Mouse (Mus musculus): ENCODE measurements at regions not wholly inside any gene's neighbourhood (a gene's known extent, or its start where the extent isn't known, plus 50 kb on each side); places are given as distances from the start of the nearest gene placed in this dataset.

- DNase-seq (ENCODE audit: low spot score), result no peak
- no peaks in the 10 kb centered on the region for H3K27me3 ChIP-seq (ENCODE audit: insufficient read depth, low read length)
- H3K9me3 ChIP-seq (replicated peaks; ENCODE audit: low read length), result no peaks in the 10 kb centered on the region
- ATAC-seq (replicated peaks; ENCODE audit: low FRiP score, low read depth), result no peak
- no peaks in the 10 kb centered on the region for H3K36me3 ChIP-seq (ENCODE audit: insufficient read depth, low read length)
- no peak for TF ChIP-seq CTCF (IDR thresholded peaks at IDR 0.05; ENCODE audit: low read depth)
- no peak overlapping the region for H3K4me2 ChIP-seq (ENCODE audit: low read length)
- no peaks in the 10 kb centered on the region for H3K4me1 ChIP-seq (replicated peaks; ENCODE audit: insufficient read depth, low read length)
- no peak overlapping the region for H3K9ac ChIP-seq (ENCODE audit: low read depth, low read length)
- H3K27ac ChIP-seq, result no peak overlapping the region
- H3K4me3 ChIP-seq (replicated peaks; ENCODE audit: low read depth, low read length), result no peak overlapping the region
These were observed 520.2 kb downstream of the Nebl start for GRCm38 (mm10) chr2:17211105-17211504.

GRCm38 (mm10) chr2:17193611-17194010 lies 537.7 kb downstream of the Nebl start:
- no peak overlapping the region for H3K4me3 ChIP-seq (replicated peaks; ENCODE audit: low read depth, low read length)
- H3K9ac ChIP-seq (ENCODE audit: low read depth, low read length), result no peak overlapping the region
- H3K27ac ChIP-seq, result no peak overlapping the region
- ATAC-seq (replicated peaks; ENCODE audit: low FRiP score, low read depth) (no peak), DNase-seq (ENCODE audit: low spot score) (no peak)
- H3K4me2 ChIP-seq (ENCODE audit: low read length), result no peak overlapping the region
- H3K27me3 ChIP-seq (ENCODE audit: insufficient read depth, low read length), result no peaks in the 10 kb centered on the region
- H3K36me3 ChIP-seq (ENCODE audit: insufficient read depth, low read length), result no peaks in the 10 kb centered on the region
- H3K4me1 ChIP-seq (replicated peaks; ENCODE audit: insufficient read depth, low read length), result no peaks in the 10 kb centered on the region
- H3K9me3 ChIP-seq (replicated peaks; ENCODE audit: low read length), result no peaks in the 10 kb centered on the region
- 45% methylated on average over 3 of the region's 3 CpGs for WGBS
- no peak for TF ChIP-seq CTCF (IDR thresholded peaks at IDR 0.05; ENCODE audit: low read depth)

GRCm38 (mm10) chr2:17189169-17189568 lies 542.1 kb downstream of the Nebl start:
- Histone ChIP-seq H3K4me3 (replicated peaks; ENCODE audit: low read depth, low read length) (no peak overlapping the region), H3K27me3 (ENCODE audit: insufficient read depth, low read length) (no peaks in the 10 kb centered on the region), H3K27ac (no peak overlapping the region), H3K9me3 (replicated peaks; ENCODE audit: low read length) (no peaks in the 10 kb centered on the region), H3K9ac (ENCODE audit: low read depth, low read length) (no peak overlapping the region), H3K4me2 (ENCODE audit: low read length) (no peak overlapping the region), H3K4me1 (replicated peaks; ENCODE audit: insufficient read depth, low read length) (no peaks in the 10 kb centered on the region), H3K36me3 (ENCODE audit: insufficient read depth, low read length) (no peaks in the 10 kb centered on the region)
- DNase-seq (ENCODE audit: low spot score), result no peak
- WGBS, result 83% methylated on average over 4 of the region's 4 CpGs
- no peak for ATAC-seq (replicated peaks; ENCODE audit: low FRiP score, low read depth)
- no peak for TF ChIP-seq CTCF (IDR thresholded peaks at IDR 0.05; ENCODE audit: low read depth)

GRCm38 (mm10) chr2:17187822-17188221 lies 543.4 kb downstream of the Nebl start:
- Histone ChIP-seq H3K9ac (ENCODE audit: low read depth, low read length) (no peak overlapping the region), H3K27ac (no peak overlapping the region), H3K9me3 (replicated peaks; ENCODE audit: low read length) (no peaks in the 10 kb centered on the region), H3K4me3 (replicated peaks; ENCODE audit: low read depth, low read length) (no peak overlapping the region), H3K36me3 (ENCODE audit: insufficient read depth, low read length) (no peaks in the 10 kb centered on the region), H3K4me2 (ENCODE audit: low read length) (no peak overlapping the region), H3K4me1 (replicated peaks; ENCODE audit: insufficient read depth, low read length) (no peaks in the 10 kb centered on the region), H3K27me3 (ENCODE audit: insufficient read depth, low read length) (no peaks in the 10 kb centered on the region)
- TF ChIP-seq CTCF (IDR thresholded peaks at IDR 0.05; ENCODE audit: low read depth), result peak; percentile 54
- DNase-seq (ENCODE audit: low spot score) (peak; percentile 39), ATAC-seq (replicated peaks; ENCODE audit: low FRiP score, low read depth) (no peak)
- 63% methylated on average over 1 of the region's 1 CpGs for whole genome bisulfite sequencing

GRCm38 (mm10) chr2:17183696-17184095 lies 547.6 kb downstream of the Nebl start:
- Histone ChIP-seq H3K4me1 (replicated peaks; ENCODE audit: insufficient read depth, low read length) (no peaks in the 10 kb centered on the region), H3K4me2 (ENCODE audit: low read length) (no peak overlapping the region), H3K9ac (ENCODE audit: low read depth, low read length) (no peak overlapping the region), H3K27me3 (ENCODE audit: insufficient read depth, low read length) (no peaks in the 10 kb centered on the region), H3K9me3 (replicated peaks; ENCODE audit: low read length) (no peaks in the 10 kb centered on the region), H3K27ac (no peak overlapping the region), H3K36me3 (ENCODE audit: insufficient read depth, low read length) (no peaks in the 10 kb centered on the region), H3K4me3 (replicated peaks; ENCODE audit: low read depth, low read length) (no peak overlapping the region)
- WGBS, result 70% methylated on average over 2 of the region's 2 CpGs
- TF ChIP-seq CTCF (IDR thresholded peaks at IDR 0.05; ENCODE audit: low read depth), result no peak
- no peak for DNase-seq (ENCODE audit: low spot score)
- ATAC-seq (replicated peaks; ENCODE audit: low FRiP score, low read depth), result no peak

- H3K4me3 ChIP-seq (replicated peaks; ENCODE audit: low read depth, low read length), result no peak overlapping the region
- H3K36me3 ChIP-seq (ENCODE audit: insufficient read depth, low read length), result no peaks in the 10 kb centered on the region
- 87% methylated on average over 2 of the region's 2 CpGs for WGBS
- DNase-seq (ENCODE audit: low spot score) (no peak), ATAC-seq (replicated peaks; ENCODE audit: low FRiP score, low read depth) (no peak)
- no peak overlapping the region for H3K27ac ChIP-seq
- peak; percentile 43 for TF ChIP-seq CTCF (IDR thresholded peaks at IDR 0.05; ENCODE audit: low read depth)
- no peak overlapping the region for H3K4me2 ChIP-seq (ENCODE audit: low read length)
- no peak overlapping the region for H3K9ac ChIP-seq (ENCODE audit: low read depth, low read length)
- H3K4me1 ChIP-seq (replicated peaks; ENCODE audit: insufficient read depth, low read length), result no peaks in the 10 kb centered on the region
- no peaks in the 10 kb centered on the region for H3K27me3 ChIP-seq (ENCODE audit: insufficient read depth, low read length)
- H3K9me3 ChIP-seq (replicated peaks; ENCODE audit: low read length), result no peaks in the 10 kb centered on the region
These were observed 549.7 kb downstream of the Nebl start for GRCm38 (mm10) chr2:17181597-17181996.

GRCm38 (mm10) chr2:17168896-17169295 lies 562.4 kb downstream of the Nebl start:
- 85% methylated on average over 6 of the region's 6 CpGs for WGBS
- H3K27me3 ChIP-seq (ENCODE audit: insufficient read depth, low read length), result no peaks in the 10 kb centered on the region
- ATAC-seq (replicated peaks; ENCODE audit: low FRiP score, low read depth) (no peak), DNase-seq (ENCODE audit: low spot score) (no peak)
- no peak overlapping the region for H3K4me3 ChIP-seq (replicated peaks; ENCODE audit: low read depth, low read length)
- H3K9ac ChIP-seq (ENCODE audit: low read depth, low read length), result no peak overlapping the region
- H3K4me2 ChIP-seq (ENCODE audit: low read length), result no peak overlapping the region
- no peak for TF ChIP-seq CTCF (IDR thresholded peaks at IDR 0.05; ENCODE audit: low read depth)
- no peak overlapping the region for H3K27ac ChIP-seq
- no peaks in the 10 kb centered on the region for H3K9me3 ChIP-seq (replicated peaks; ENCODE audit: low read length)
- no peaks in the 10 kb centered on the region for H3K4me1 ChIP-seq (replicated peaks; ENCODE audit: insufficient read depth, low read length)
- no peaks in the 10 kb centered on the region for H3K36me3 ChIP-seq (ENCODE audit: insufficient read depth, low read length)

All from kidney, postnatal 0 days (tissue).